Mouse (Mus musculus): Measurements from ENCODE around the gene Ppargc1a.

Gene Ppargc1a

DNA sequence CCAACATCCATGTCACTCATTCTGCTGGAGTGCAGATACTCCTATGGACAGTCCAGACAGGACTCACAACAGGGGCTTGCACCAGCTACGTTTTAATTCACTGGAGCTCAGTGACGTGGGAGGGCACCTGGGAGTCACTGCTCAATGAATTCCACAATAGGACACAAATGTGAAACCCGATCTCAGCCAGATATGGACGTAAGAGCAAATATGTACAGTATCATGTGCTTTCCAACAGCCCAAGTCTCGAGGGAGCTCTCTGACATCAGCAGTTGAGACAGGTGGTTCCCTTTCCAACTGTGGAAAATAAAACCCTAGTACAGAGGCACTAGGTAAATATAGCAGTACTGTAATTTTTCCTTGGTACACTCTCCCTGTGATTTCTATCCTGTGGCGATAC lies at the start of gene Ppargc1a:
TSS of gene Ppargc1a (minus strand) at position 68 of the 400 bp plus-strand sequence.
- no peak for DNase-seq (ENCODE audit: extremely low spot score, low read depth, low spot score)

DNA sequence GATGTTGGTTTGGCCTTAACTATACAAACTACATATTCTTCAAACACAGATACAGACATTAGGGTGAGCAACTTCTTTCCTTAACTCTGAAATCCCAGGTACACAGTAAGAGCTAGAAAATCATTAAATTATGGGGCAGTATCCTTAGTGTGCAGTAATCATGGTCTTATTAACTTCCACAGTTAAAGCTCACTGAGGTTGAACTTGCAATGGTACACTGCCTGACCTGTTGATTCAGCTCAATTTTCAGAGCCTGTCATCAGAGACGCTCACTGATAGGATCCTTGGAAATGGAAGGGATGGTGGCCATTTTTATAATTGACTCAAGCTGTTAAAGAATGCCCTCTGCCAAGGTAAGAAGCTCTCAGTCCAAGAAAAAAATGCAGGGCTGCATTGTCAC lies 49.4 kb upstream of the Ppargc1a start:
- DNase-seq (ENCODE audit: extremely low spot score, low read depth, low spot score): no peak

DNA sequence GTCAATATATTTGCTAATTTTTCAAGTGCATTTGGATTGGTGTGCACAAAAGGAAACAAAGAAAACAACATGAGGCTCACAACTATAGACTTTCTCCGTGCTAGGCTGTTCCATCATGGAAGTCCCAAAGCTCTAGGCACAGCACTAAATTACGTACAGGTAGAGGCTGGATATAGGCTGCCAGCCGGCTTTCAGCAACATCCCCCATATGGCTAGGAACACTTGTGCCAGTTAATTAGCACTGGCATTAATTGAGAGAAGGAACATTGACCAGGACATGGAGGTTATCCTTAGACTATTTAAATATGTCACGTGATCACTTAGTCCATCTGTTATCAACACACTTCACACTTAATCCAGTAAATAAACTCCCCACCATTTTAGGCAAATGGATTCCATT lies 44.5 kb upstream of the Ppargc1a start:
- no peak for DNase-seq (ENCODE audit: extremely low spot score, low read depth, low spot score)

DNA sequence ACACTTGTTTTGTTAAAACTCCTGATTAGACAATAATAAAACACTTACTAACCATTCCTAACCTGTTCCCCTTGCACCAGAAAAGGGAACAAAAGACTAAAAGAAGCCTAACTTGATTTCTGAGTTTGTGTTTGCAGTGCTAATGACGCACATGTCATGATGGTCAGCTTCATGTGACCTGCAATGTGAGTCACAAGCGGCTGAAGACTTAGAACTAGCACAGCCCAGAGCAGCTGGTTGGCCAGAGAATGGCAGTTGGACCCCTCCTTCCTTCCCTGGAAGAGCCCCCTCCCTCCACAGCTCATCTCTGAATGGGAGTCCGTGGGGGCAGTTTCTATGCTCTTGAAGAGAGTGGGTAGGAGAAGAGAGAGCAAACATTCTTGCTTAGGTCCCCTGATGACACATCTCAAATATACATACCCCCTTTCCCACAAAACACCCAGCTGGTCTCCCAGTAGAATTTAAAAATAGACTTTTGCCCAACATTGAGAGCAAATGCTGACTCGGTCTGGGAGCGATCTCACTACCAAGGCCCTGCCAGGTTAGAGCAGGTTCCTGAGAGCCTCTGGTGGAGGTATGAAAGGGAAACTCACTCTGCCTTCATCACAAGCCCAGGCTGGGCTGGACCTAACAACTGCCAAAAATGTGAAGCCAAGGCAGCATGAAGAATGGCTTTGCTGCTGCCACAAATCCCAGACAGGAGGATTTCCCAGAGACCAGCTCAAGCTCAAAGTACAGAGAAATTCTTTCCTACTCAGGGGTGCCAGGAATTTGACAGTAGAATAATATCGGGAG lies 40.4 kb upstream of the Ppargc1a start:
- DNase-seq (ENCODE audit: extremely low spot score, low read depth, low spot score): no peak

DNA sequence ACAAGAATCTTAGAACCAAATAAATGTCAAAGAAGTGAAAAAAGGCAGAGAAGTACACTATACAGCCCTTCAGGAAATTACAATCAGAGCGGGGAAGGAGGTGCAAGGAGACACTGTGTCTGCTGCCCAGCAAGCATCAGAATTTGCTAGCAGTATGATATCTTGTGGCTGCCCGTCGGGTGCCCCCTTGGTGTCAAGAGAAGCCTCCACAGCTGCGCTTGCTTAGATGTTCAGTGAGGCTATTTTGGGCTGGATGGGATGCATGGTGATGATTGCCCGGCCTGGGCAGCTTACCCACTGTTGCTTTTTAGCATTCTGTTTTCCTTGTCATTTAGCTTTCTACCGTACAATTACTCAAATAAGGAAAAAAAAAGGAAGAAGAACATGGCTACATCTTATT lies 32.0 kb upstream of the Ppargc1a start:
- DNase-seq (ENCODE audit: extremely low spot score, low read depth, low spot score): no peak

DNA sequence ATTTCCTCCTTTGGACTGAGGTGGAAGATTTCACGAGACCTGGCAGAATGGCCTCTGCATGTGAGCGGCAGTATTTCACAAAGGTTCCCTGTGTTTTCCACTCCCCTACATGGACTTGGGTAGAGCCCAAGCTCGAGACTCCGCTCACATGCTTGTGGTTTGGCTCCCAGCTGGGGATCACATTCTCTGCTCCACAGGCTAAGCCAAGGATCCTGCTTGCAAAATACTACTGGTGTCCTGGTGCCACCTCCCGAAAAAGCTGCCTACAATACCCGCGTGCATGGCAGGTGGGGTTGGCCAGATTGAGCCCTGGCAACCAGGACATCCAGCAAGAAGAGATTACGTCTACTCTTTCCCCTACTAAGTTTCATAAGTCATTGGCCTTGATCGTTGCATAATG lies 28.1 kb upstream of the Ppargc1a start:
- no peak for DNase-seq (ENCODE audit: extremely low spot score, low read depth, low spot score)

DNA sequence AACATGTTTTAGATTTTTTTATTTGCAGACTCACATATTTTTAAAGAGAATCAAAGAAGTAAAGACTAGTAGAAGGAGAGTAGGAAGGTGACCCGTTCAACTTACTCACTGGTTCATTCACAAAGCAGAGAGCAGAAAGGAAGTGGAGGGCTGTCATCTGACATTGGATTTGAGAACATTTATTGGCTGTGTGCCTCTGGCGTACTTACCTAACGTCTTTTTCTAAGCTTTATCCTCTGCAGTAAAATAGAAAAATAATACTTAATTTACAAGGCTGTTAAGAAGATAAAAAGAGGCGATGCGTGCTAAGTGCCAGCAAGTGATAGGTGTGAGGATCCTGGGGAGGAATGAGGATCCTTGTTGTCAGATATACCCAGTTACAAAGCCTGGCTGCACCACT lies 24.7 kb upstream of the Ppargc1a start:
- no peak for DNase-seq (ENCODE audit: extremely low spot score, low read depth, low spot score)

DNA sequence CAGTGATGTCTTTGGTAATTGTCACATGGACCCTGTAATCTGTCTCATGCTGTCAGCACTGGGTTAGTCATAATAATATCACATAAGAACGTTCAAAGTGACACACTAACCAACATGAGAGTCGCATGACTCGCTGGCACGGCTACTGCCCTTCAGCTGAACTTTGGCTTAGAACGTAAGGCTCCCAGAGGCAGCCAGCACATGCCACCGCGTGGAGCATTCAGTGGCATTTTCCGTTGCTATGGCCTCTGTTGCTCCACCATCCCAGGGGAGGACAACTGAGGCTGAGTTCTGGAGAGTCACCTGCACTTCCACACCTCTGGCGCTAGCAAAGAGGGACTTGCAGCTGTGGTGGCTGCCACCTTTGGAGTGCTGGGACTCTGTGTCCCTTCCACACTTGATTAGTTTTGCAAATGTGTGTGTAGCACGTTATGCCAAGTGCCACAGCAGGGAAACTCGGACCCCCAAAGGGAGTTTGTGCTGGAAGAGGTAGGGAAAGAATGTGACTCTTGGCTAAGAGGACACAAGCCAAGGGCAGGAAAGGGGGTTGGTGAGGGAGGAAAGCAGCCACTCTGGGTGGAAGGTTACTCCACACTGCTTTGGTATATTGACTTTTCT lies 24.1 kb upstream of the Ppargc1a start:
- DNase-seq (ENCODE audit: extremely low spot score, low read depth, low spot score): no peak

DNA sequence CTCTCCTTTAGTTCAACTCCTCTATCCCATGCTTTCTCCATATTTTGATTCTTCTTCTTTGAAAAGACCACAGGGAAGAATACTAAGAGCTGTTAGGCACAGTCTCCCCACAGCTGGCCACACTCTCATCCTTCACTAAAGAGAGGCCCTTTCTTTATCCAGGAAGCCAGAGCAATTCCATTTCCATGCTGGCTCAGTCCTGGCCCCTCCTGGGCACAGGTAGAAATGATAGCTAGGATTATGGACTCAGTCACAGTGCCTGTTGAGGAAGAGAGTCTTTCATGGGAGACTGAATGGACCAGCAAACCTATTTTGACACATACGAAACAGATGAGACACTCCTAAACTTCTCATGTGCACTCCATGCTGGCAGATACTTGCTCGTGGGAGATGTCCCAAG lies 18.7 kb upstream of the Ppargc1a start:
- DNase-seq (ENCODE audit: extremely low spot score, low read depth, low spot score): no peak

DNA sequence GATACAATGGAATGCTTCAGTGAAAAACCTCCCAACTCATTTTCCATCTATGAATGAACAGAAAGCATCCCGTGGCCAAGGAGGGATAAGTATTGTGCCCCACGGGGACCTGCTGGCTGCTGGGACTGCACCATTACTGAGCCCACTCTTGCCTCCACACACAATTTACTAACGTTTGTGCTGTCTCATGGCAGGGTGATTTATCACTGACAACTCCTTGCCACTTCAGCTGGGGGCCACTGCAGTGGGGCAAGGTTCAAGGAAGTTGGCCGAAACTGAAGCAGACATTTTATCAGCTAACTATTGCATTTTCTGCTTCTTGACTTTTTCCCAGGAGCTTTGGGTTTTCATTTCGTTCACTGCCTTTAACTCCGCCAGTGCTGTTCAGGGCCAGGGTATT lies 17.5 kb upstream of the Ppargc1a start:
- no peak for DNase-seq (ENCODE audit: extremely low spot score, low read depth, low spot score)

DNA sequence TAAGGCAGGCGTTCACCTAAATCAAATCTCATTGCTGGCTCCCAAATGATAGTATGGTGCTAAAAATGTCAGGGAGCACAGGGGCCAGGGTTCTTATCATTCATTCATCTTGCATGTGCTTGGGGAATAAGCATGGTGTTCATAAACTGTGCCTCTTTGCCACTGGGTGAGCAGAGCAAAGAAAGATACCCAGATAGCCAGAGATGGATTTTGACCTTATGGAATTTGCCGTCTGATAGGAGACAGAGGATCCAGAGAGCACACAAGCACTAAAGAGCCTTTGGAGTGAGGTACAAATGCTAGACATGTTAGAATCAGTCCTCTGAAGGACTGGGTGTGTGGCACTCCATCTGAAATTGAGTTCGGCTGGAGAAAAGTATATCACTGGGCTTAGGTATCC lies 16.7 kb upstream of the Ppargc1a start:
- DNase-seq (ENCODE audit: extremely low spot score, low read depth, low spot score): no peak

DNA sequence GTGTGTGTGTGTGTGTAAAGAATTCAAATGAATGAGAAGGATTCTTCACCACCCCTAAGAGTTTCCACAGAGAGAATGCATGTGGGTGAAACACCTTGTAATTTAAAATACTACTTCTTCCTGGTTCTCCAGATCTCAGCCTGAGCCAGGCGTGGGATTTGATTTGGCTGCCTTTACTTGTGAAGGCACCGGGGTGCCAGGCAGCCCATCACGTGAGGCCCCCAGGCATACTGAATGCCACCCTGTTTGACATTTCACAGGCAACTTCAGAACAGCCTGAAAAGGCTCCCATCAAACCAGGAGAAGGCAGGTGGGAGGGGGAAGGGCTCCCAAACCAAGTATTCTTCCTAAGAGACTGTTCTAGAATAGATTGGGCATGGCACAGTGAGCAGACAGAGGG lies 16.1 kb upstream of the Ppargc1a start:
- no peak for DNase-seq (ENCODE audit: extremely low spot score, low read depth, low spot score)

DNA sequence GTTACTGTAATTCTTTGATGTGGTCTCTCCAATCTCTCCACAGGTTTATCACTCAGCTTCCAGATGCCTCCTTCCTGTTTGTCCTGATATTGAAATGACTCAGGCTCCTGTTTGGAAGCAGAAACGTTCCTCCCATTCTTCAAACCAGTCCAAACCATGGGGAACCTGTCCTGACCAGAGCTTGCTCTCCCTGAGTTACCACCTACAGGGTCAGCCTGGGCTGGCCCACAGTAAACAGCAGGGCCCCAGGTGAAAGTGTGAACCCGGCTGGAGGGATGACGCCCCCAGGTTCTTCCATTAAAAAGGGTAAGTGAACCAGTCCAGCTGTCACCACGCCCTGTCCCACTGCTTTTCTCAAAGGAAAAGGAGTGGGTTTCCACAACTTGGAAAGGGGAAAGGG lies 15.5 kb upstream of the Ppargc1a start:
- DNase-seq (ENCODE audit: extremely low spot score, low read depth, low spot score): no peak

DNA sequence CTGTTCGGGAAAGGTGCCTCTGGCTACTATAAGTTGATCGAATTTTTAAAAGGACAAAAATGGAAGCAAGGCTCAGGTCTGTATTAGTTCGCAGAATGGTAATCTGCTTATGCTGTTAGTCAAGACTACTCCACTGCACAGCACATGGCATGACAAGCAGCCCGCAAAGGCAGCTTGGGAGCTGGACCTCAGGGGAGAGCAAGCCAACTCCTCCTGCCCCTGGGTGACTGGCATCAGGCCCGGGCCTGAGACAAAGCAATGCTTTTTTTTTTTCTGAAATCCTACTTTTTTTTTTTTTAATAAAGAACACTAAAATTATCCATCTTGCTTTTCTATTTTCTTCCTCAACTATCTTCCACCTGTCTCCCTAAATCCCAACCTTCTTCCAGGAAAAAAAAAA lies 15.1 kb upstream of the Ppargc1a start:
- DNase-seq (ENCODE audit: extremely low spot score, low read depth, low spot score): no peak

DNA sequence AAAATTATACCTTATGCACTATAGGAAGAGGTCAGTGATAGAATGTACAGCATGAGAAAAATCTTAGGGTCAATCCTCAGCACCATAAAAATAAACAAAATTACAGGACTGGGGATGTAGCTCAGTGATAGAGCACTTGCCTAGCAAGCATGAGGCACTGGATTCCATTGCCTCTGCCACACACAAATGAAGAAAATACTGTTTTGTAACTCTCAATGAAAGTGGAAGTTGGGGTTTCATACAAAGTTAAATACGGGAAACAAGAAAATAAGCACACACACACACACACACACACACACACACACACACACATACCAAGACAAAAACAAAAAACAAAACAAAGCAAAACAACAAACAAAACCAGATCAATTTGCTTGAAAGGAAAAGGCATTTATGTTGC lies 10.1 kb upstream of the Ppargc1a start:
- no peak for DNase-seq (ENCODE audit: extremely low spot score, low read depth, low spot score)

DNA sequence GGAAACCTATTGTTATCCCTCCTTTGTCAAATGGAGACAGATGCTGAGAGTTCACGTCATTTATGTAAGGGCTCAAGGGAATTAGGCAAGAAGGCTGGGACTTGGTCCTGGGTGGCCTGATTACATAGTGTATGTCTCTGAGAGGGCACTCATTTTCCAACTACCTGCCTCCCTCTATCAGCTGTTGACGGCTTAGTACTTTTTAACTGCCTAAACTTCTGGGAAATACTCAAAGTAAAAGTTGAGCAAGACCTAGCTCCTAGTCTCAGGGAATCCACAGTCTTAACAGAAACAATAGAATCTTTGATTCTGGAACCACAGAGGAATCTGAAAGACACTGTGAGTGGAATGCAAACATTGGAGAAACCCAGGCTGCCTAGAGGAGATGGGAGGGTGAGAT lies 6.2 kb upstream of the Ppargc1a start:
- DNase-seq (ENCODE audit: extremely low spot score, low read depth, low spot score): no peak

DNA sequence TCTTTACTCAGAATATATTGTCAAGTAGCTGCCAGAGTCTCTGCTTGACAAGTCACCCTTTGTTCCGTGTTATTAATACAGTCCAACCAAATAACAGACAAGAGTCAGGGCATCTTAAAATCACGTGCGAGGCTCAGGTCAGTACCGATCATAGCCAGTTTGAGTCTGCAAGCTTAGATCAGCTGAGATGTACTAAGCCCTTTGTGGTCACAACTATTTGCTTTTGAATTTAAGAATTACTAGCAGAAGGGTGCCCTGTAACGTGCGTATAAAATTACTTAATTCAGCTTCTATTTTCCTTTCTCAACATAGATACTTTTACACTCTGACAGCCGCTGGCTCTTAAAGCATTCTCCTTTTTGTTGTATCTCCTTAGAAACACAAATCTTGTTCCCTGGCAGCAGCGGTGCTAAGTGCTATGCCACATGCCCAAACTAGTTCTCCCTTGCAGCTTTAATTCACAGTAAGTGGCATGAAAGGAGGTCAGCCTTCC lies 718 bp upstream of the Ppargc1a start:
- DNase-seq (ENCODE audit: extremely low spot score, low read depth, low spot score): no peak

DNA sequence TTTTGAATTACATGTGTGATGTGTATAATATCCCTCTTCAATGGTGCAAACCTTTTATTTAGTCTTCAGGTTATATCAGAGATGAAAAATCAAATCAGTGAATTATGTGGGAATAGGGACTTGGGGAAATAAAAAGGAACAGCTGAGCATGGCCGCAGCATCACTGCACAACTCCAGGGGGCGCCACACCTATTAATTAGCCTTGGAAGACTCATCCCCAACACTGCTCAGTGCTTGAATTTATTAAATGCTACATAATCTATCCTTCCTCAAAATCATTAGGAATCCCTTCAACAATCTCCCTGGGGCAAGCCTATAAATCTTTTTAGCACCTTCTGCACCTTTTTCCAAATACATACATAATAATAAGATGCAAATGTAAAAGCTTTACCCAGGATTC lies 1.9 kb downstream of the Ppargc1a start:
- DNase-seq (ENCODE audit: extremely low spot score, low read depth, low spot score): no peak

DNA sequence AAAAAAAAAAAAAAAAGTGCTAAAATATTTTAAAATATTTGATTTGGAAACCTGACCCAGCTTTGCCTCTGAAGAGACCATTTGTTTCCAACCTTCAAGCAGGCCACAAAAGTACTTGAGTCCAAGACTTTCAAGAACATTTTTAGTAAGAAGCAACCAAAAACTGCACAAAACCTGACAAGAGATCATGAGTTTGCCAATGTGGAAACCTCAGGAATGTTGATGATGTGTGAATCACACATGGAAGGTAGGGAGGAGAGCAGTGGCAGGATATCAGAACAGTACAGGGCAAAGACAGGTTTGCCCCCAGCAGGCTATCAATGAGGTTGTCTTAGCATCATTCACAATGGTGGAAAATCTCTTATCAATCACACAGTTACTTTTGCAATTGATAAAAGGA lies 2.5 kb downstream of the Ppargc1a start:
- no peak for DNase-seq (ENCODE audit: extremely low spot score, low read depth, low spot score)

DNA sequence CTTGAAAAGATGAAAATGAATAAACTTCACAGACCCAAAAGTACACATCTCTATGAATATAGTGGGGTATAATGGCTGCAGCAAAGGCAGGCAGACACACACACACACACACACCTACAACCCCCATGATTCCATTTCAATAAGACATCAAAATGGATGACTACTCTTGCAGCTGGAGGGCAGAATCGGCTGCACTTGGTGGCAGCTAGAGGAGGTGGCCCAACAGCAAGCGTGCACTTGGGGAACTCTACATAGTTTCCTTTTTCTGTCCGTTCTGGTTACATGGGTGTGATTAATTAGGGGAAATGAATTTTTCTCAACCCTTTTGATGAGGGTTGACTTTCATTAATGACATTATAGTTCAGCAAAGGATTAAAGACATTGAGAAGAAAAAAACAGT lies 4.0 kb downstream of the Ppargc1a start:
- DNase-seq (ENCODE audit: extremely low spot score, low read depth, low spot score): no peak

DNA sequence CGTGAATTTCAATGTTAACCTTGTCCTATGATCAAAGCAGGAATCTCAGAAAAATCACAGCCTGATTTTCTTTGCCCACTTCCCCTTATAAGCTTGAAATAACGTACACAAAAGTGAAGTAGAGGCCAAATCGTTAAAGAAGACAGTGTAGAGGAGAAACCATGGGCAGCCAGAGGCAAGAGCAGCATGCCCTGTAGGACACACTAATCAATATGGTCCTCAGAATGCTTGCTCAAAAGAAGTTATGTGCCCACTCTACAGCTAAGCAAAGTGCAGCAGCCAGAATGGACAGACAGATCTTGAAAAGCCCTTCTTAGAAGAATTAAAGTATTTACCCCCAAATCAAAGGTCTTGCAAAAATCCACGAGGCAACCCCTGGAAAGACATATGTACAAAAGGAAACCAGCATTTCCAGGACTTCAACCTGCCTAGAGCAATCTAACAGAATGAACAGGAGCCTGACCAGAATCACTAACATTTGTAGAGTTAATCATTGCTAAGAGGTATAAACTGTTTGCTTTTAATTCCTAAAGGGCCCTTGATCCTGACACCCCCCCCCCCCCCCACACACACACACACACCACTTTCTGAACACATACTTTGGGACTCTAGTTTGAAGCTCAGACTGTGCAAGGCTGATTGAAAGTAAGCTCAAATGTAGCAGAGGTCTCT lies 9.8 kb downstream of the Ppargc1a start:
- DNase-seq (ENCODE audit: extremely low spot score, low read depth, low spot score): no peak

DNA sequence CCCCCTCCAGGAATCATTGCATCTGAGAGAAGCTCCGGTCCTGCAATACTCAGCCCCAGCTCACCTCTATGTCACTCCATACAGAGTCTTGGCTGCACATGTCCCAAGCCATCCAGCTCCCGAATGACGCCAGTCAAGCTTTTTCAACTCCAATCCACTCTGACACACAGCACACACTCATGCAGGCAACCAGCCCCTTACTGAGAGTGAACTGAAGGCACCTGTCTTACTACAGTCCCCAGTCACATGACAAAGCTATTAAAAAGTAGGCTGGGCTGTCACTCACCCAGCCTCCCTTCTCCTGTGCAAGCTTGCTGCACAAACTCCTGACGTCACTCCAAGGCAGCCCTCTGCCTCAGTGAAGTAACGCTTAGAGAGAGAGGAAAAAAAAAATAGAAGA lies 13.9 kb downstream of the Ppargc1a start:
- no peak for DNase-seq (ENCODE audit: extremely low spot score, low read depth, low spot score)
